Mouse (Mus musculus) midbrain, embryonic 11.5 days (tissue): ENCODE data around the gene Vamp4. TPM values are rescaled to one million over a fixed set of nuclear protein-coding genes. Genes with fewer than 3 reads are reported as not detected.

Experiments used
- ATAC-seq: fragments of 200-750 bp; cut with Nextera tagmentation; 2 replicates; pipeline ENCODE4 v1.8.0; 2017; ENCODE audit warnings: moderate TSS enrichment, moderate library complexity; ENCODE audit not compliant: low FRiP score
- DNase-seq: peaks from one replicate; pipeline ENCODE4 v3.0.0; 2015; ENCODE audit warnings: low spot score; ENCODE audit errors: missing footprints
- H3K27ac ChIP-seq: fragments of 300-500 bp; sonication (generic); 2 replicates; pipeline ENCODE4 v1.5.1; 2014; ENCODE audit warnings: low read depth, low read length
- H3K27me3 ChIP-seq: fragments of 300-500 bp; sonication (generic); 2 replicates; pipeline ENCODE4 v1.6.1; 2014; ENCODE audit warnings: mild to moderate bottlenecking, low read length, moderate library complexity, mixed read lengths; ENCODE audit not compliant: control insufficient read depth, insufficient read depth
- H3K36me3 ChIP-seq: fragments of 300-500 bp; sonication (generic); 2 replicates; pipeline ENCODE4 v1.6.1; 2014; ENCODE audit warnings: mild to moderate bottlenecking, low read length, moderate library complexity, mixed read lengths; ENCODE audit not compliant: control insufficient read depth, insufficient read depth
- H3K4me1 ChIP-seq: fragments of 300-500 bp; sonication (generic); 2 replicates; pipeline ENCODE4 v1.6.1; 2014; ENCODE audit warnings: low read length; ENCODE audit not compliant: control insufficient read depth, insufficient read depth
- H3K4me2 ChIP-seq: fragments of 300-500 bp; sonication (generic); 2 replicates; pipeline ENCODE4 v1.6.1; 2014; ENCODE audit warnings: mild to moderate bottlenecking, moderate library complexity
- H3K4me3 ChIP-seq: fragments of 300-500 bp; sonication (generic); 2 replicates; pipeline ENCODE4 v1.5.1; 2014; ENCODE audit warnings: low read depth, low read length
- H3K9ac ChIP-seq: fragments of 300-500 bp; sonication (generic); 2 replicates; pipeline ENCODE4 v1.6.1; 2014; ENCODE audit warnings: low read length
- H3K9me3 ChIP-seq: fragments of 300-500 bp; sonication (generic); 2 replicates; pipeline ENCODE4 v1.6.1; 2016; ENCODE audit warnings: low read length; ENCODE audit not compliant: control insufficient read depth
- WGBS: fragments of 180-500 bp; shearing (Covaris S2); extraction: QIAGEN DNeasy Blood & Tissue Kit; methylation state at CpG from one replicate; pipeline ENCODE4 v1.1.7; 2014; 5-methylcytosine and 5-hydroxymethylcytosine counted together
- polyA plus RNA-seq: library from polyadenylated mRNA; unstranded; fragments of >200 nt; fragmentation: Nextera tagmentation; extraction: Ambion mirVana; gene quantifications from 2 replicates; pipeline ENCODE4 v1.2.1, GENCODE M21; 2014

Gene Vamp4
- polyA plus RNA-seq, 1 experiment from 2014 or later = 64.4 TPM

DNA sequence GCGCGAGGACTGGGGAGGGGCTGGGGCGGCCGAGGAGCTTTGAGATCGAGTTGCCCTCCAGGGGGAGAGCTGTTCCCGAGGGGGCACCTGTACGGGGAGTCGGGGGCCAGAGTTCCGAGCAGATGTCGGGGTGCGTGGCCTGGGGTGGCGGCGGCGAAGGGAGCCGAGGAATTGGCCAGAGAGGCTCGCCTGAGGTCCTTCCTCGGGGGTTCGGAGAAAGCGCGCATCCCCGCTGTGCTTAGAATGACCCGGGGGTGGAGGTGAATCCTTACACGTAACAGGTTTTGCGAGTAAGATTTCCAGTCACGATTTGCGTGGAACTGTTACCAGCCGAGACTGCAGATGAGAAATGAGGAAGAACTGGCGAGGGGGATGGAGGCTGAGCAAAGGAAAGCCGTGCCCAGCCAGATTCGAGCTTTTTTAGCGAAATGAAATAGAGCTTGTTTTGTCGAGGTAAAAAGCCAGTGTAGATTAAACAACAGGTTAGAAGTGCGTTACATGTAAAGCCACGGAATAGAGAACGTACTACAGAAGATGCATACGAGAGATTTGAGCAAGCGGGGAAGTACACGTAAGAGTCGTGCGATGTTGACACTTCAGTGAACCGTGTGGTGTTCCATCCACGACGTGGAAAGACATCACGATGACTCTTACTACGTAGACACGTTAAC, 751 bp downstream of the Vamp4 start:
- H3K9me3 ChIP-seq = no peaks in the 10 kb centered on the region; the same call in 1 of the 2 replicates
- H3K27me3 ChIP-seq = no peaks in the 10 kb centered on the region
- peak overlapping the region; percentile 85 for H3K9ac ChIP-seq
- ATAC-seq = no peak
- peak overlapping the region; percentile 88 for H3K4me3 ChIP-seq
- H3K36me3 ChIP-seq = peaks cover 9% of the 10 kb centered on the region; the same call in 1 of the 2 replicates
- under 1% methylated on average over 45 of the region's 46 CpGs for WGBS
- H3K27ac ChIP-seq = peak overlapping the region; percentile 79
- peak overlapping the region; percentile 66 for H3K4me2 ChIP-seq
- peaks cover 5% of the 10 kb centered on the region; the same call in 1 of the 2 replicates for H3K4me1 ChIP-seq
- DNase-seq = peak; percentile 97

GRCm38 (mm10) chr1:162575098-162575497, 4.8 kb downstream of the Vamp4 start:
- 94% methylated on average over 3 of the region's 3 CpGs for WGBS
- Histone ChIP-seq H3K27me3 (no peaks in the 10 kb centered on the region), H3K36me3 (peaks cover 9% of the 10 kb centered on the region; the same call in 1 of the 2 replicates), H3K9ac (no peak overlapping the region), H3K4me1 (peaks cover 5% of the 10 kb centered on the region; the same call in 1 of the 2 replicates), H3K4me3 (no peak overlapping the region), H3K27ac (no peak overlapping the region), H3K9me3 (no peaks in the 10 kb centered on the region; the same call in 1 of the 2 replicates), H3K4me2 (no peak overlapping the region)
- DNase-seq = no peak
- ATAC-seq = no peak

- Histone ChIP-seq H3K4me2 (no peak overlapping the region), H3K27me3 (no peaks in the 10 kb centered on the region), H3K4me1 (no peaks in the 10 kb centered on the region), H3K4me3 (no peak overlapping the region), H3K27ac (no peak overlapping the region), H3K9ac (no peak overlapping the region), H3K9me3 (no peaks in the 10 kb centered on the region), H3K36me3 (no peaks in the 10 kb centered on the region; the same call in 1 of the 2 replicates)
- ATAC-seq = no peak
- DNase-seq = no peak
- 90% methylated on average over 2 of the region's 2 CpGs for WGBS
Observed at GRCm38 (mm10) chr1:162582884-162583283, 12.6 kb downstream of the Vamp4 start.

DNA sequence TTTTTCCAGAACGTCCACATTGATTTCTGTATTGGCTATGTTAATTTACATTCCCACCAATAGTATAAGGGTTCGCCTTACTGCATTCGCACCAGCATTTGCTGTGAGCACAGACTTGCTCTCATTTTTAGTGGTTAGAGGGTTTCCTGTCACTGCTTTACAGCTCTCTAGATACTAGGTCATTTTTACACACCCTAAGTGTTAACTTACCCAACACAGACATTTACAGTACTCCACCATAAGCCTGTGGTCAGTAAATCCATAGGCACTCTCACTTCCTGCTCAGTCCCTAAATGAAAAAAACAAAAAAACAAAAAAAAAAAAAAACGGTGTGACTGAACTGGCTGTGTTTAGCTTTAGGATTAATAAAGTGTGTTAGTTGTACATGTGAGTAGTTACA, 16.0 kb downstream of the Vamp4 start:
- H3K9me3 ChIP-seq = no peaks in the 10 kb centered on the region
- H3K27me3 ChIP-seq = no peaks in the 10 kb centered on the region
- no peak overlapping the region for H3K4me3 ChIP-seq
- peaks cover 7% of the 10 kb centered on the region; the same call in 1 of the 2 replicates for H3K4me1 ChIP-seq
- no peak for DNase-seq
- H3K9ac ChIP-seq = no peak overlapping the region
- 79% methylated on average over 4 of the region's 4 CpGs for WGBS
- H3K27ac ChIP-seq = no peak overlapping the region
- no peak for ATAC-seq
- no peak overlapping the region for H3K4me2 ChIP-seq
- H3K36me3 ChIP-seq = no peaks in the 10 kb centered on the region; the same call in 1 of the 2 replicates

- no peaks in the 10 kb centered on the region for H3K9me3 ChIP-seq
- H3K4me1 ChIP-seq = peaks cover 7% of the 10 kb centered on the region; the same call in 1 of the 2 replicates
- no peaks in the 10 kb centered on the region for H3K36me3 ChIP-seq
- no peak for DNase-seq
- ATAC-seq = no peak
- H3K27ac ChIP-seq = no peak overlapping the region
- no peak overlapping the region for H3K4me3 ChIP-seq
- WGBS = 81% methylated on average over 3 of the region's 3 CpGs
- no peak overlapping the region; the same call in 1 of the 2 replicates for H3K9ac ChIP-seq
- no peaks in the 10 kb centered on the region for H3K27me3 ChIP-seq
- no peak overlapping the region for H3K4me2 ChIP-seq
Observed at GRCm38 (mm10) chr1:162588606-162589005, 18.3 kb downstream of the Vamp4 start.

GRCm38 (mm10) chr1:162589443-162589842, 19.1 kb downstream of the Vamp4 start:
- Histone ChIP-seq H3K4me3 (no peak overlapping the region), H3K4me2 (peak overlapping the region; percentile 25; the same call in 1 of the 2 replicates), H3K4me1 (peaks cover 7% of the 10 kb centered on the region; the same call in 1 of the 2 replicates), H3K9me3 (no peaks in the 10 kb centered on the region), H3K27me3 (no peaks in the 10 kb centered on the region), H3K9ac (peak overlapping the region; percentile 10; the same call in 1 of the 2 replicates), H3K36me3 (no peaks in the 10 kb centered on the region), H3K27ac (no peak overlapping the region; the same call in 1 of the 2 replicates)
- DNase-seq (peak; percentile 95), ATAC-seq (peak; percentile 95)
- 5% methylated on average over 9 of the region's 9 CpGs for WGBS

GRCm38 (mm10) chr1:162590415-162590997, 20.2 kb downstream of the Vamp4 start:
- H3K36me3 ChIP-seq = no peaks in the 10 kb centered on the region
- no peak overlapping the region for H3K27ac ChIP-seq
- no peaks in the 10 kb centered on the region for H3K27me3 ChIP-seq
- H3K9ac ChIP-seq = no peak overlapping the region
- no peaks in the 10 kb centered on the region for H3K9me3 ChIP-seq
- 82% methylated on average over 8 of the region's 8 CpGs for WGBS
- peak; percentile 38; the same call in 1 of the 2 replicates for ATAC-seq
- H3K4me1 ChIP-seq = peaks cover 7% of the 10 kb centered on the region; the same call in 1 of the 2 replicates
- DNase-seq = peak; percentile 85
- no peak overlapping the region for H3K4me2 ChIP-seq
- H3K4me3 ChIP-seq = no peak overlapping the region

- Histone ChIP-seq H3K9ac (no peak overlapping the region), H3K27me3 (no peaks in the 10 kb centered on the region), H3K27ac (no peak overlapping the region), H3K36me3 (0 out of 2 replicates have a peak, but pooled peaks cover 2% of the 10 kb centered on the region), H3K9me3 (no peaks in the 10 kb centered on the region), H3K4me2 (no peak overlapping the region), H3K4me1 (no peaks in the 10 kb centered on the region), H3K4me3 (no peak overlapping the region)
- 93% methylated on average over 3 of the region's 3 CpGs for WGBS
- ATAC-seq (no peak), DNase-seq (no peak)
Observed at GRCm38 (mm10) chr1:162597379-162598102, 27.2 kb downstream of the Vamp4 start.
